Mouse (Mus musculus) limb, embryonic 11.5 days (tissue): Measurements from ENCODE around the gene Olfr465-ps1. TPM values are rescaled to one million over a fixed set of nuclear protein-coding genes. Genes with fewer than 3 reads are reported as not detected.
A peak's percentile ranks its signal among the peaks of the same experiment; 100 is the strongest.

Source experiments
- ATAC-seq: fragments of 200-750 bp; cut with Nextera tagmentation; 2 replicates; pipeline ENCODE4 v1.8.0; 2017; ENCODE audit warnings: low read depth; ENCODE audit not compliant: insufficient number of reproducible peaks, low FRiP score, low TSS enrichment
- DNase-seq: peaks from one replicate; pipeline ENCODE4 v3.0.0-alpha.2; 2015; ENCODE audit warnings: low spot score
- H3K27ac ChIP-seq: fragments of 300-500 bp; sonication (generic); replicated peaks from 2 replicates; pipeline ENCODE4 v1.5.1; 2014; ENCODE audit warnings: low read depth, mild to moderate bottlenecking, low read length
- H3K27me3 ChIP-seq: fragments of 300-500 bp; sonication (generic); 2 replicates; pipeline ENCODE4 v1.6.1; 2014; ENCODE audit warnings: mild to moderate bottlenecking, low read length, mixed read lengths; ENCODE audit not compliant: control insufficient read depth, insufficient read depth
- H3K36me3 ChIP-seq: fragments of 300-500 bp; sonication (generic); 2 replicates; pipeline ENCODE4 v1.6.1; 2014; ENCODE audit warnings: mild to moderate bottlenecking, low read length, moderate library complexity, mixed read lengths; ENCODE audit not compliant: control insufficient read depth, insufficient read depth
- H3K4me1 ChIP-seq: fragments of 300-500 bp; sonication (generic); 2 replicates; pipeline ENCODE4 v1.6.1; 2014; ENCODE audit warnings: low read length, mixed read lengths; ENCODE audit not compliant: control insufficient read depth, insufficient read depth
- H3K4me2 ChIP-seq: fragments of 300-500 bp; sonication (generic); 2 replicates; pipeline ENCODE4 v1.6.1; 2014; ENCODE audit warnings: low read depth, mild to moderate bottlenecking, moderate library complexity; ENCODE audit not compliant: severe bottlenecking
- H3K4me3 ChIP-seq: fragments of 300-500 bp; sonication (generic); 2 replicates; pipeline ENCODE4 v1.5.1; 2014; ENCODE audit warnings: low read depth, low read length
- H3K9ac ChIP-seq: fragments of 300-500 bp; sonication (generic); 2 replicates; pipeline ENCODE4 v1.6.1; 2014; ENCODE audit warnings: mild to moderate bottlenecking, low read length
- H3K9me3 ChIP-seq: fragments of 300-500 bp; sonication (generic); 2 replicates; pipeline ENCODE4 v1.6.1; 2016; ENCODE audit warnings: low read length; ENCODE audit not compliant: control insufficient read depth
- WGBS: fragments of 180-500 bp; shearing (Covaris S2); extraction: QIAGEN DNeasy Blood & Tissue Kit; methylation state at CpG from one replicate; pipeline ENCODE4 v1.1.7; 2014; 5-methylcytosine and 5-hydroxymethylcytosine counted together
- polyA plus RNA-seq: library from polyadenylated mRNA; unstranded; fragments of >200 nt; fragmentation: Nextera tagmentation; extraction: Ambion mirVana; gene quantifications from 2 replicates; pipeline ENCODE4 v1.2.1, GENCODE M21; 2014

The Olfr465-ps1 gene
- polyA plus RNA-seq, 1 experiment from 2014 or later: not detected

DNA sequence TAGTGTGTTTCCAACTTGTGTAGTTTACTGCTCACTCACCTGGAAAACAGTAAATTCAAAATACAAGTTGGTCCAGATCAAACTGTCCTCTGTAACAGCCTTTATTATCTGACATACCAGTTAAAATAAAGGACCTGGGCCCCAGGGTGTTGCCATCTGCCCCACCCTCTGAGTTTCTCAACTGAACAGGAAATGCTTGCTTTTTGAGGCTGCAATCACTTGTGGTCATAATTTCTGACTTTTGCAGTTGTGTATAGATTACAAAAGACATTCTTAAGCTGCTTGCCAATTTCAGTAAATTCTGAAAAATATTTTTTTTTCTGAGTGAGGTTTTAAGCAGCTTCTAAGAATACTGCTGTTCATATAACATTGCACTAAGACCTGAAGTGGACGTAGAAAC, 15.8 kb upstream of the Olfr465-ps1 start:
- Histone ChIP-seq H3K9ac (no peak overlapping the region), H3K4me3 (no peak overlapping the region), H3K9me3 (no peaks in the 10 kb centered on the region), H3K4me2 (no peak overlapping the region), H3K4me1 (no peaks in the 10 kb centered on the region), H3K36me3 (no peaks in the 10 kb centered on the region), H3K27ac (no peak overlapping the region), H3K27me3 (no peaks in the 10 kb centered on the region)
- WGBS: 91% methylated on average over 1 of the region's 1 CpGs
- no peak for ATAC-seq
- no peak for DNase-seq

DNA sequence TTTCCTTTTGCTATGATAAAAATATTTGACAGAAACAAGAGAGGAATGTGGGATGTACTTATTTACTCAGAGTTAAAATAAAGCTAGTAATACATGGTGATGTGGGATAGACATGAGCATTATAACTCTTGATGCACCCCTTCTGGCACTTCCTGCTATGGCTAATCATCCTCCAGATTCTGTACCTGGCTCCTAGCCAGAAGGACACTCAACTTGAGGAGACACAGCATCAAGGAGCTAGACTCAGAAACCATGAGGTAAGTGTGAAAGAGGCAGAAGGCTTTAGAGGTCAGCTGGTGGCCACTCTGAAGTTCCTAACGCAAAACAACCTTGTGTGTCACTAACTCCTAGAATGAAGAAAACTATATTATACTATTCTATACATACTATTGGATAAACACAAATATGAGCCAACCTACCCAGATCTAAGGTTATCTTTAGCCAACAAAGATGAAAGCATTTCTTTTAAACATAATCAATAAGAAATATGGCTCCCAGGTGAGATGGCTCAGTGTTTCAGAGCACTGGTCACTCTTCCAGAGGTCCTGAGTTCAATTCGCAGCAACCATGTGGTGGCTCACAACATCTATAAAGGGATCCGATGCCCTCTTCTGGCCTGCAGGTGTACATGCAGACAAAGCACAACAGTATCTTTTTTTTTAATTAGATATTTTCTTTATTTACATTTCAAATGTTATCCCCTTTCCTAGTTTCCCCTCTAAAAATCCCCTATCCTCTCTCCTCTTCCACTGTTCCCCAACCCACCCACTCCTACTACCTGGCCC, 10.6 kb upstream of the Olfr465-ps1 start:
- Histone ChIP-seq H3K27ac (no peak overlapping the region), H3K27me3 (no peaks in the 10 kb centered on the region), H3K4me2 (no peak overlapping the region), H3K4me3 (no peak overlapping the region), H3K9ac (no peak overlapping the region), H3K4me1 (no peaks in the 10 kb centered on the region), H3K9me3 (no peaks in the 10 kb centered on the region), H3K36me3 (no peaks in the 10 kb centered on the region)
- WGBS: 65% methylated on average over 3 of the region's 3 CpGs
- ATAC-seq: no peak
- DNase-seq: no peak

DNA sequence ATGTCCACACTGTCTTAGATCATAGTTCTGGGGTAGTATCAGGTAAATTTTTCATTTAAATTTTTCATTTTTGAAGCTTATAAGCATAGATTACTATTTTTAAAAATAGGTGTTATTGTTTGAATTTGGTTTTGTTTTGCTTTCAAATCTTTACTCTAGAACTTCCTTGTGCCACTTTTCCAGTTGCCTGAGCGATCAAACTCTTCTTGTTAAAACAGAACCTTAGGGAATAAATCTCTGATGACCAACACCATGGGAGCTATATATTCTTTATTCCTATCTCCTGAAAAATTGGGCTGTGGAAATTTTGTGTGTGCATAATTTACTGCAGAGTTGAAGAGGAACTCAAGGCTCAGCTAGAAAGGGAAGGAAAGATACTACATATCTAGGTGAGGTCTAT, 12.1 kb downstream of the Olfr465-ps1 start, which contains the start of gene Olfr466:
TSS of gene Olfr466 (plus strand) at position 301 of the 400 bp plus-strand sequence.
- Histone ChIP-seq H3K27ac (no peak within 1 kb of the TSS), H3K9me3 (no peaks in the 10 kb centered on the region), H3K36me3 (no peaks in the 10 kb centered on the region), H3K27me3 (no peaks in the 10 kb centered on the region), H3K4me2 (no peak within 1 kb of the TSS), H3K4me3 (no peak within 1 kb of the TSS), H3K4me1 (no peaks in the 10 kb centered on the region), H3K9ac (no peak within 1 kb of the TSS)
- DNase-seq (no peak), ATAC-seq (no peak)
- 56% methylated on average over 1 of the region's 1 CpGs for WGBS

DNA sequence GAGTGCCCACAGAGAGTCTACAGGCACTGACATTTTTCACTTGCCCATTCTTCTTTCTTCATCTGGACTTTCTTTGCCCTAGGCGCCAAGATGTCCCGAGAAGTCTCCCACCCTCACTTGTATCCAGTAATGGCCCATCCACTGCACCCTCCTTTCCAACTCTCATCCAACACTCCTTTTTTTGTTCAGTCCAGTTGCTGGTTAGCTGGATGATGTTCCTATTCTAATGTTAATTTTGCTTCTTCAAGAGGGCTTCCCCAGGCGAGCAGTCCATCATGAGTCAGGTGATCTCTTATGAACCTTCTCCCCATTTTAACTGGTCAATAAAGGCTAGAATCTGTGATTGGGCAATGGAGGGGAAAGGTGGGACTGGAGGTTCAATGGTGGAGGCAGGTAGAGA, 36.2 kb downstream of the Olfr465-ps1 start:
- no peak for ATAC-seq

DNA sequence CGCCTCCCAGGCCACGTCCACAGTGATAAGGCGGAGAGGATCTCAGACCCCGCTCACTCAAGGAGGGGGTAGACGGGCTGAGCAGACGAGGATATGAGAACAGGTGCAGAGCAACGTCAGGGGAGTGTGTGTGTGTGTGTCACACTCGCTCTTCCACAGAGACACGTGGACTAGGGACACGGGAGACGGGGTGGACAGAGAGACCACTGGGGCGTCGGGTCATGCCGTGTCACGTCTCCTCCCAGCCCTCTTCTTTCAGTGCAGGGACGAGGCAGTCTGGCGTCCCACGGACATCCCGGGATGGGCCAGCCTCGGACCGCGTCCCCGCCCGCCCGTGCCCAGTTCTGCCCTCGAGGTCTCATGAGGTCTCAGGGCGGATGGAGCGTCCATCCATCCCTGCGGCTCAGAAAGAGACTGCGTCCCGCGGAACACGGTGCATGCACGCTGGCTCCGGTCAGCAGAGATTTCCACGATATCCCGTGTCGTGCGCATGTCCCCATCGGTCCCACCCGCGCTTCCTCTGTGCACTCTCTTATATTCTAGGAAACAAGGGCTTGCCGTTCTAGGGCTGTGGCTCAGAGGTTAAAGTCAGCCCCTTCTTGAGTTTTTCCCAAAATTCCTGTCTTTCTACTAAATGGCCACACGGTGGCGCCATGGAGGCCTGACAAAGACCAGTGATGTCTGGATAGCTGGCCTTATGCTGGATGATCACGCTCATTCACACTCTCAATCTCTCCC, 38.0 kb downstream of the Olfr465-ps1 start:
- Histone ChIP-seq H3K9ac (no peak overlapping the region), H3K27ac (no peak overlapping the region), H3K36me3 (no peaks in the 10 kb centered on the region), H3K27me3 (no peaks in the 10 kb centered on the region), H3K4me1 (no peaks in the 10 kb centered on the region), H3K9me3 (no peaks in the 10 kb centered on the region), H3K4me2 (peak overlapping the region; percentile 30; the same call in 1 of the 2 replicates), H3K4me3 (no peak overlapping the region)
- 24% methylated on average over 44 of the region's 46 CpGs for WGBS
- ATAC-seq (peak; percentile 39; the same call in 1 of the 2 replicates), DNase-seq (peak; percentile 56)

More for the DNA sequence above, 36.2 kb downstream of the Olfr465-ps1 start:
- Histone ChIP-seq H3K4me2 (no peak overlapping the region), H3K4me1 (no peaks in the 10 kb centered on the region), H3K27ac (no peak overlapping the region), H3K27me3 (no peaks in the 10 kb centered on the region), H3K9ac (no peak overlapping the region), H3K4me3 (no peak overlapping the region), H3K9me3 (no peaks in the 10 kb centered on the region), H3K36me3 (no peaks in the 10 kb centered on the region)
- DNase-seq: no peak
- WGBS: 85% methylated on average over 3 of the region's 3 CpGs

DNA sequence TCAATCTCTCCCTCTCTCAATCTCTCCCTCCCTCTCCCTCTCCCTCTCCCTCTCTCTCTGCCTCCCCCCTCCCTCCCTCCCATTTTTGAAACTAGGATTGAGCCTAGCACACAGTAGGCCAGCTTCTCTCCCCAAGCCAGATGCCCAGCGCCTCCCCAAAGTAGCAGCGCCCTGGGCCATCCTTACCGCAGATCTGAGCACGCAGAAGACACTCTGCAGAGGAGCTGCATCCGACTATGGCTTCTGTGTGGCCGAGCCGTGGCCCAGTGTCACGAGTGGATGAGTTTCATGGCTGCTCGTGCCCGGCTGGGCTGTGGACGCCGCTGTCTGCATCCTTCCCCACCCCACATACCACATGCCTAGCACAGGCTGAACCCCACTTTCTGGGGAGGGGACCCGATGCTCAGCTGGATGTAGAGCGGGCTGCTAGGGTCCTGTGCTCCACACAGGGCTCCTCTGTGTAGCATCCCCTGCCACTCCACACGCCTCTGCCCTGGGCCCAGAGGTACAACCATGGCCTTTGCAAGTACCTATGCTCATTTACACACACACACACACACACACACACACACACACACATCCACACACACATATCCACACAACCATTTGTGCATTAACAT, 38.7 kb downstream of the Olfr465-ps1 start:
- no peak overlapping the region for H3K27ac ChIP-seq
- ATAC-seq (no peak), DNase-seq (no peak)
- no peaks in the 10 kb centered on the region for H3K4me1 ChIP-seq
- H3K27me3 ChIP-seq: no peaks in the 10 kb centered on the region
- H3K9me3 ChIP-seq: no peaks in the 10 kb centered on the region
- no peak overlapping the region for H3K4me2 ChIP-seq
- no peaks in the 10 kb centered on the region for H3K36me3 ChIP-seq
- no peak overlapping the region for H3K9ac ChIP-seq
- H3K4me3 ChIP-seq: no peak overlapping the region
- 54% methylated on average over 15 of the region's 15 CpGs for WGBS

Other genes starting within 250 kb of the Olfr465-ps1 start
- gene Cntnap3, start 234.1 kb upstream of the Olfr465-ps1 start, polyA plus RNA-seq: 0.35 and 0.41 TPM in 2 replicates
- not detected in 2 replicates for gene Spata31, start 220.7 kb upstream of the Olfr465-ps1 start, polyA plus RNA-seq
- gene Spata31d1c, start 105.0 kb upstream of the Olfr465-ps1 start, polyA plus RNA-seq: not detected in 2 replicates
- not detected in 2 replicates for gene Prss47, start 85.3 kb upstream of the Olfr465-ps1 start, polyA plus RNA-seq
- gene Mfsd14b, start 25.1 kb upstream of the Olfr465-ps1 start, polyA plus RNA-seq: 49.3 and 53.6 TPM in 2 replicates
- not detected in 2 replicates for gene Olfr466, start 12.2 kb downstream of the Olfr465-ps1 start, polyA plus RNA-seq
- gene Nlrp4f, start 67.9 kb downstream of the Olfr465-ps1 start, polyA plus RNA-seq: 0.40 TPM in 1 of 2 replicates, not detected in the other
- not detected in 2 replicates for gene Gm10775, start 121.5 kb downstream of the Olfr465-ps1 start, polyA plus RNA-seq
- 19.7 and 23.0 TPM in 2 replicates for gene Zfp369, start 140.7 kb downstream of the Olfr465-ps1 start, polyA plus RNA-seq